ENCODE assay signal across 10 mouse cellular contexts in the genomic region with DNA sequence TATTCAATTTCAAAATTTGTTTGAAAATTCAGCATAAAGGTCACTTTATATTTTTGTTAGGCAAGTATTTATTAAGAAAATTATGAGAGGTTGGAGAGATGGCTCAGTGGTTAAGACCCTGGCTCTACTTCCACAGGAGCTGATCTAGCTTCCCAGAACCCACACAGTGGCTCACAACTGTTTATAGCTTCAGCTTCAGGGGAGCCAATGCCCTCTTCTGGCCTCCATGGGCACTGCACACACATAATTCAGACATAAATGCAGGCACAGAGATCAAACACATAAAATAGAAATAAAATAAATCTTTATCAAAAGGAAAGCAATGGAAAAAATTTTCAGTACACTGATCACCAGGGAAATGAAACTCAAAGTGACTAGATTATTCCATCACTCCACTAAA. TPM values are rescaled to one million over a fixed set of nuclear protein-coding genes. Genes with fewer than 3 reads are reported as not detected.
A peak's percentile ranks its signal among the peaks of the same experiment; 100 is the strongest.
DNase-seq lines count a peak whose midpoint lies in the region; ATAC-seq and TF ChIP-seq lines count a peak whose summit lies in the region.
"Had no signal": no experiment of that assay in that cellular context is flagged by ENCODE, and none has a peak within 500 bp of the region (broad histone marks: within the 10 kb centered on the region; RNA-seq: fewer than 3 reads in every experiment).

No protein-coding gene starts in this region.

- H3K4me1 ChIP-seq in hindbrain, embryonic 10.5 days (replicated peaks) = no peaks in the 10 kb centered on the region
- no peaks in the 10 kb centered on the region for H3K4me1 ChIP-seq in hindbrain, embryonic 12.5 days
- no peaks in the 10 kb centered on the region for H3K4me1 ChIP-seq in midbrain, postnatal 0 days (ENCODE audit: insufficient read depth, low read length)
- H3K4me1 ChIP-seq in midbrain, embryonic 11.5 days (ENCODE audit: control insufficient read depth, insufficient read depth, low read length) = no peaks in the 10 kb centered on the region
- H3K4me1 ChIP-seq: limb, embryonic 10.5 days; midbrain, embryonic 12.5 days had no signal

- no peak overlapping the region for H3K27ac ChIP-seq in hindbrain, embryonic 10.5 days
- no peak overlapping the region for H3K27ac ChIP-seq in hindbrain, embryonic 12.5 days
- no peak overlapping the region for H3K27ac ChIP-seq in midbrain, postnatal 0 days (ENCODE audit: low read depth, low read length)
- no peak overlapping the region for H3K27ac ChIP-seq in midbrain, embryonic 11.5 days (ENCODE audit: low read depth, low read length)
- H3K27ac ChIP-seq: limb, embryonic 10.5 days; midbrain, embryonic 12.5 days had no signal

- peak; percentile 3 for DNase-seq in hindbrain, embryonic 10.5 days (ENCODE audit: low spot score)
- DNase-seq in midbrain, postnatal 0 days (ENCODE audit: low spot score) = no peak
- DNase-seq in midbrain, embryonic 11.5 days (ENCODE audit: low spot score, missing footprints) = no peak
- peak; percentile 13 for DNase-seq in embryo, embryonic 11 days
- DNase-seq in neural tube, embryonic 10.5 days (ENCODE audit: extremely low spot score, low spot score) = no peak
- no peak for DNase-seq in gastrocnemius, postnatal 14 days

- intact Hi-C loops in gastrocnemius, postnatal 14 days (cut with DNase I; ENCODE audit: low total_unique reads) = no loop called here

- no peaks in the 10 kb centered on the region for H3K36me3 ChIP-seq in hindbrain, embryonic 10.5 days
- H3K36me3 ChIP-seq in hindbrain, embryonic 12.5 days = no peaks in the 10 kb centered on the region
- no peaks in the 10 kb centered on the region for H3K36me3 ChIP-seq in midbrain, postnatal 0 days (ENCODE audit: insufficient read depth, low read length)
- H3K36me3 ChIP-seq in midbrain, embryonic 11.5 days (ENCODE audit: control insufficient read depth, insufficient read depth, low read length) = no peaks in the 10 kb centered on the region
- H3K36me3 ChIP-seq: limb, embryonic 10.5 days; midbrain, embryonic 12.5 days had no signal

- peak; percentile 26; the same call in 1 of the 2 replicates for TF ChIP-seq CTCF in midbrain, postnatal 0 days (IDR thresholded peaks at IDR 0.05)

- H3K9ac ChIP-seq in hindbrain, embryonic 12.5 days = no peak overlapping the region
- no peak overlapping the region for H3K9ac ChIP-seq in midbrain, postnatal 0 days (replicated peaks; ENCODE audit: low read length, poor library complexity, severe bottlenecking)
- no peak overlapping the region for H3K9ac ChIP-seq in midbrain, embryonic 11.5 days (ENCODE audit: low read length)
- H3K9ac ChIP-seq: midbrain, embryonic 12.5 days had no signal

- ATAC-seq in hindbrain, embryonic 12.5 days (ENCODE audit: low FRiP score) = no peak
- ATAC-seq in midbrain, postnatal 0 days (ENCODE audit: low FRiP score) = no peak
- no peak for ATAC-seq in midbrain, embryonic 11.5 days (ENCODE audit: low FRiP score)
- no peak for ATAC-seq in cerebellum, adult (ENCODE audit: insufficient number of reproducible peaks, low FRiP score, low TSS enrichment)

- no peak overlapping the region for H3K4me3 ChIP-seq in hindbrain, embryonic 10.5 days
- no peak overlapping the region for H3K4me3 ChIP-seq in hindbrain, embryonic 12.5 days
- no peak overlapping the region for H3K4me3 ChIP-seq in midbrain, postnatal 0 days (ENCODE audit: low read depth, low read length)
- no peak overlapping the region for H3K4me3 ChIP-seq in midbrain, embryonic 11.5 days (ENCODE audit: low read depth, low read length)
- H3K4me3 ChIP-seq: limb, embryonic 10.5 days; midbrain, embryonic 12.5 days had no signal

- no peaks in the 10 kb centered on the region for H3K27me3 ChIP-seq in hindbrain, embryonic 10.5 days (ENCODE audit: insufficient read depth, poor library complexity, severe bottlenecking)
- H3K27me3 ChIP-seq in hindbrain, embryonic 12.5 days = no peaks in the 10 kb centered on the region
- H3K27me3 ChIP-seq in midbrain, postnatal 0 days (ENCODE audit: insufficient read depth, low read length) = no peaks in the 10 kb centered on the region
- no peaks in the 10 kb centered on the region for H3K27me3 ChIP-seq in midbrain, embryonic 11.5 days (ENCODE audit: control insufficient read depth, insufficient read depth, low read length)
- H3K27me3 ChIP-seq: midbrain, embryonic 12.5 days had no signal

- no peaks in the 10 kb centered on the region for H3K9me3 ChIP-seq in hindbrain, embryonic 10.5 days
- H3K9me3 ChIP-seq in hindbrain, embryonic 12.5 days (replicated peaks) = no peaks in the 10 kb centered on the region
- no peaks in the 10 kb centered on the region for H3K9me3 ChIP-seq in midbrain, postnatal 0 days (ENCODE audit: low read length)
- no peaks in the 10 kb centered on the region for H3K9me3 ChIP-seq in midbrain, embryonic 11.5 days (ENCODE audit: control insufficient read depth, low read length)
- H3K9me3 ChIP-seq: limb, embryonic 10.5 days; midbrain, embryonic 12.5 days had no signal

- no peak overlapping the region for H3K4me2 ChIP-seq in hindbrain, embryonic 12.5 days (replicated peaks)
- no peak overlapping the region for H3K4me2 ChIP-seq in midbrain, postnatal 0 days (ENCODE audit: low read depth, low read length, poor library complexity, severe bottlenecking)
- H3K4me2 ChIP-seq in midbrain, embryonic 11.5 days = no peak overlapping the region
- H3K4me2 ChIP-seq: midbrain, embryonic 12.5 days had no signal

RNA-seq across cellular contexts. Expression of gene Sh2d1a, which starts 10.3 kb away (rescaled TPM):
- polyA plus RNA-seq in hindbrain, embryonic 10.5 days (2016; fragmentation: Nextera tagmentation; extraction: Ambion mirVana) = 0.10 and 0.31 TPM in 2 replicates
- 0.57 and 0.76 TPM in 2 replicates for polyA plus RNA-seq in hindbrain, embryonic 12.5 days (2016; fragmentation: Nextera tagmentation; extraction: Ambion mirVana)
- total RNA-seq in midbrain, postnatal 0 days (2014; rRNA removed) = not detected in 2 replicates
- polyA plus RNA-seq in midbrain, postnatal 0 days (2015; fragmentation: Nextera tagmentation; extraction: Ambion mirVana) = 7.8 and 8.2 TPM in 2 replicates
- 0.69 and 0.81 TPM in 2 replicates for polyA plus RNA-seq in midbrain, embryonic 11.5 days (2014; fragmentation: Nextera tagmentation; extraction: Ambion mirVana)
- not detected for total RNA-seq in gastrocnemius, postnatal 14 days (2021)

RNA-seq across cellular contexts. Expression of gene Tex13c2, which starts 23.1 kb away (rescaled TPM):
- polyA plus RNA-seq in hindbrain, embryonic 10.5 days (2016; fragmentation: Nextera tagmentation; extraction: Ambion mirVana) = not detected in 2 replicates
- not detected in 2 replicates for polyA plus RNA-seq in hindbrain, embryonic 12.5 days (2016; fragmentation: Nextera tagmentation; extraction: Ambion mirVana)
- total RNA-seq in midbrain, postnatal 0 days (2014; rRNA removed) = not detected in 2 replicates
- 0.25 TPM in 1 of 2 replicates, not detected in the other for polyA plus RNA-seq in midbrain, postnatal 0 days (2015; fragmentation: Nextera tagmentation; extraction: Ambion mirVana)
- not detected in 2 replicates for polyA plus RNA-seq in midbrain, embryonic 11.5 days (2014; fragmentation: Nextera tagmentation; extraction: Ambion mirVana)
- not detected for total RNA-seq in gastrocnemius, postnatal 14 days (2021)
- polyA plus RNA-seq: limb, embryonic 10.5 days; midbrain, embryonic 12.5 days had no signal

Comparison
In these comparisons a context has a peak if more than half of its experiments do, and no peak if none do; other contexts are left out.
1. DNase-seq: peak in hindbrain, embryonic 10.5 days (single experiment) and embryo, embryonic 11 days (single experiment); none in midbrain, postnatal 0 days (single experiment), midbrain, embryonic 11.5 days (single experiment), neural tube, embryonic 10.5 days (single experiment) and gastrocnemius, postnatal 14 days (single experiment).